Mouse (Mus musculus): ENCODE data around the gene Fbxo4.
A peak's percentile ranks its signal among the peaks of the same experiment; 100 is the strongest.

Fbxo4 gene

DNA sequence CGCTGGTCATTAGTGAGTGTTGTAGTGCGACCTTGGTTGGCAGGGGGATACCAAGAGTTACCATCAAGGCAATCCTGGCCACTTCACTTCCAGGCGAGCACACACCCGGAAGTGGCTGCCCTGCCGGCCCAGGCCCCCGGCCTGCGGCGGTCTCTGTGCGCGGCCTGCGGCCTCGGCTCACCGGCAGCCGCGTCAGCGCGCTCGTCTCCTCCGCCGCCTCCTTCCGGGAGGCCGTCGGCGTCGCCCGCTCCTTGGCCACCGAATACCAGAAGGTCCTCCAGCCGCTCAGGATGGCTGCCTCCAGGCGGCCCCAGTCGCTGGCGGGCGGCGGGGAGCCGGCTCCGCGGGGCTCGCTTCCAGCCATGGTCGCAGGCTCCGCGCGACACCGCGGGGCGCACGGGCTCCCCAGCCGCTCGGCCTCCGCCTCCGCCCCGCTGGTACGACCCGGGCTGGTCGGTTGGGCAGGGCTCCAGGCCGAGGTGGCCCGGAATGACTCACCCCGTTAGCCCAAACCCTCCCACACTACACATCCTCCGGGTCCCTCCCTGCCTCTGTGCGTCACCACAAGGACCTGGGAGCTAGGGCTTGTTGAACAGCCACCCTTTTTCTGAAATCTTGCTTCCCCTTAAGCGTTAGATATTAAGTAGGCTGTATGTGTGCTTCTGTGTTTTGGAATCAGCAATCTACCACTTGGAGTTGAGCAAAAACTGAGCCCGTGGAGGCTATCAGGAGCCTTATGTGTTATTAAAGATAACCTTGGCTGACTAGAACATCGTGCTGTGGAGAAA lies at the start of gene Fbxo4:
Fbxo4 (minus strand) TSS at position 513 of the 788 bp plus-strand sequence.
- DNase-seq, result peak; percentile 71

DNA sequence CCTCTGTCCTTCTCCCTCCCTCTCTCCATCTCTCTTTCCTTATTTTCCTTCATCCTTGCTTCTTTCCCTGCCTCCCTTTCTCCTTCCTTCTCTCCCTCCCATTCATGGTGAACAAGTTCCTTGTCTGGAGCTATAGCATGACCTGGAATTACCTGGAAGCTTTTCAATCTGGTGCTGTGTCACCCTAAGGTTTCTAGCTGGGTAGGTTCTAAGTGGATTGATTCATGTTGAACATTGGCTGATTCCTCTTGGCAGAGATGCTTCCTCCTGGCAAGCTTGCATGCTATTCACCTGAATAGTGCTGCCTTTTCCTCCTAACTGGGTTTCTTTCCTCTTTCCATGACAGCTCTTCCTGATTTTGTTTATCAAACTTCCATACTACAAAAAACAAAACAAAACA lies 49.6 kb upstream of the Fbxo4 start:
- no peak for DNase-seq

DNA sequence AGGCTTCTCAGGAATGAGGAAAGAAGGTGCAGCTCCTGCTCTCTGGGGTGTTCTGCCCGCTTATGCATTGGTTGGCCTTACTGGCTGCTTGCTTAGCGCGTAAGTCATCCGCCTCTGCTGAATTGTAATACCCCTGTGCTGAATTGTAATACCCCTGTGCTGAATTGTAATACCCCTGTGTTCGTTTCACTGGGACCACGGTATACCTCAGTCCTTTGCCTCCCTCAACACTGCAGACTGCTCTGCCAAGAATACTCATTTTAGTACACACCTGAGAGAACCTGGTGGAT lies 49.0 kb upstream of the Fbxo4 start:
- no peak for DNase-seq

DNA sequence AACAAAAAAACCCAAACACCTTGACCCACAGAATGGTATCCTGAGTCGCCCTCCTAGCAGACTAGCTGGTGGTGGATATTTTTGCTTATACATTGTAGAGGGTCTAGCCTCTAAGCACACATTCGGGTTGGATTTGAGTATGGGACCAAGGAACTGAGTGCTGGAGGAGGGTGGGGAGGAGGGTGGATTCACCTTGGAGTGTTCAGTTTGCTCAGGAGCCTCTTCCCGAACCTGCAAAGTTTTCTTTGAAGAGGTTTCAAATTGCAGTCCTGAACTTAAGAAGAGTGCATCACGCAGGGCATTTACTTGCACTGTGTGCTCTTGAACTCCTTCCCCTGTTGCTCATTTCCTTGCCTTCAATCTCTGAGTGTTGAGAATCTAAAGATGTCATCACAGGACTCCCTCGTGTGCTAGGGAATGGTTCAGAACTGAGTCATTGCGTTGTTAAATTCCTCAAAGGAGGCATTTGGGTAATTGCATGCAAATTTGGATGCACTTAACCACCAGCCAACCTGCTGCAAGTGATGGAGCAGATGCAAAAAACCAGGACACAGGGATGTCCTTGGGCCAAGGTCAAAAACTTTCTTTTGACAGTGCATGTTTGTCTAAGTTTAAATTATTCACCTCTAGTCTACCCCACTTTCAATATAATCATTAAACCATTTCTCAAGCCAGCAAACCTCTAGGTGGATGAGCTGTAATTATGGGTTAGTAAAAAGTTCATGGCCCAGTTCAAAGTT lies 48.5 kb upstream of the Fbxo4 start:
- DNase-seq, result no peak

DNA sequence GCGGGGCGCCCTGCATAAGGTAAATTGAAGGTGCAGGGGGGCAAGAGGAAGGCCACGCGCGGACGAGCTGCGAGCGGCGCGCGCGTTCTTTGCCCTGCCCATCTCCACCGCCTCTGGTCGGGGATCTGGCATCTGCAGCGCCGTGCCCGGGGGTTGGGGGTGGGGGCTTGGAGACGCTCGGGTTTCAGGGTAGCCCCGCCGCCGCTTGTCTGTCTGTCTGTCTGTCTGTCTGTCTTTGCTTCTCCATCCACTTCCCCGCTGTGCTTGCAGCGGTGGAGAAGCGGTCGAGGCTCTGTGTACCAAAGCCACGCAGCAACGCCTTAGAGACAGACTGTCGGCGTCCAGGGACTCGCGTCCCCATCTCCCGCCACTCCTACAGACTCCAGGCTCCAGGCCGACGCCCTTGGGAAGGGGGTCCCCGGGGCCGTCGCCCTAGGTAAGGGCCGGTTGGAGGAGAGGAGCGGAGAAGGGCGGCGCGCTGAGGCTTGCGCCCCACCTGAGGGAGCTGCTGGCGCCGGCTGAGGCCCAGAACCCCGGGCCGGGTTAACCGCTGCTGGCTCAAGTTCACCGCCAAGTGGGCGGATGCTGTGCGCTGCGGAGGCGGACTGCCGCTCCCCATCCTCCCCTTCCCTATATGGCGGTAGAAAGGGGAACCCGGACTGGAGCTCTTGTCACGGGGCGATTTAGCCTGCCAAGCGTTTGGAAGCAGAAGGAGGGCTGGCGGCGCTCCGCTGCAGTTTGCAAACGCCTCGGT lies 47.6 kb upstream of the Fbxo4 start:
- DNase-seq, result peak; percentile 73

DNA sequence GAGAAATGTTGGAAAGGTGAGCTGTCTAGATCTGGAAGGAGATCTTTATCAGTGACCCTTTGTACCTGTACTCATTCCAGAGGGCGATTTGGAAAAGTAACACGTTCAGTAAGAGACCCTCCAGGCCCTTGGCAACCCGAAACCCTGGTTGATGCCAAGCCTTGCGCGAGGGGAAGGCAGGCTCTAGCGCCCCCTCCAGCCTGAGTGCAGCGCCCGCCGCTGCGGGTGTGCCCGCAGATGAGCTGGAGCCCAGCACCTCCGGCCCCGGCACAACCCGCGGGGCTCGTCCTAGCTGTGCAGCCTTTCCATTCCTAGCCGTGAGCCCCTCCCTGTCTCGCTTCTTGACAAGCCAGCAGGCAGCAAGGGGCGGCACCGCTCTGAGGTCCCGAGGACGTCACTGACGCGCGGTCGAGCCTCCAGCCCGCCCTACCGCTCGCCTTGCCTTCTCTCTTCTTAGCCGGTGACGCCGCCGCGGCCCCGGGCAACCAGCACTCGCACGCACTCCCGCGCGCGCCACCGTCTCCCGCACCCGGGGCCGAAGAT lies 46.9 kb upstream of the Fbxo4 start, which contains the start of gene Oxct1:
Oxct1 (plus strand) TSS at position 153 of the 543 bp plus-strand sequence.
- DNase-seq, result peak; percentile 89

DNA sequence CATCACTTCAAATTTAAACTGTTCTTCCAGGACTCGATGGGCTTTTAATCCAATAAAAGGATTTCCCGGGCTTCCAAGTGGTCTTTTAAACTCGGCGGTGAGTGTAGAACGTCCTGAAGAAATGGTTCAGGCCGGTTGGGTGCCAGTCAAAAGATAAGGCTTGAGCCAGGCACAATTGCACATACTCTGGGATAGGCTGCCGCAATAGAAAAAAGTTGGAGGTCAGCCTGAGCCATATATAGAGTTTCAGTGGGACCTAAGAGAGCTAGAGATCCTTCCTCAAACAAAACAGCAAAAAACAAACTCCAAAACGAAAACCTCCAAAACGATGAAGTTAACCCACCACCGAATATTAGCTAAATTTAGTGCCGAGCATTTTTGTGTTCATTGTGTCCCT lies 46.1 kb upstream of the Fbxo4 start:
- DNase-seq, result no peak

DNA sequence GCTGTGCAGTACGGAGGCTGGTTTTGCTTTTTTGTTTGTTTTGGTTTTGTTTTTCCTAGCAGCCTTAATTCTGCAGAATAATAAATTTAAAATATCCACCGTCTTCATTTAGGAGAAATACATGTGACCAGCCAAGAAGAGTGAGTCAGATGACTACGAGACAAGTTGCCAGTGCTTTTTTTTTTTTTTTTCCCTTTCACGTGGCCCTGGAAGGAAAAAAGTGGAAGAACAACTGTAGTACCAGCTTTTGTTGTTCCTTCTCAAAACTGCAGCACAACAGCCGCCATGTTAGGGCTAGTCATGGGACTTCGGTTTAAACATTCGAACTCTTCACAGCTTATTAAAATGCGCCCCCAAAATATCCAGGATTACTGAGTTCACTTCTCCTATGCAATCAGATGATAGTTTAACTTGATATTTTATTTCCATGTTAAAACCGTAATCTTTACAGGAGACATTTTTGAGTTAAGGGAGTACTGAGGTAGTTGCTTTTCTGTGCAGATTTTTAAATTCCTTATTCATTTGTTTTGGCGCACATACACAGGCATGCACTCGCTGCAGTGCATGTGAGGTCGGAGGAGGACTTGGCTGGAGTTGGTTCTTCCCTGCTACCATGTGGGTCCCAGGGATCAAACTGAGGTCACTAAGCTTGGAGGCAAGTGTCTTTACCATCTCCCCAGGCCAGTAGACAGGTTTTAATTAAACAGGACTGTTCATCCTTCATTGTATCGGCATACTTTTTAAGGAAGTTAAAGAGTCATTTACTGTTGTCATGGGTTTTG lies 45.5 kb upstream of the Fbxo4 start:
- DNase-seq, result no peak

DNA sequence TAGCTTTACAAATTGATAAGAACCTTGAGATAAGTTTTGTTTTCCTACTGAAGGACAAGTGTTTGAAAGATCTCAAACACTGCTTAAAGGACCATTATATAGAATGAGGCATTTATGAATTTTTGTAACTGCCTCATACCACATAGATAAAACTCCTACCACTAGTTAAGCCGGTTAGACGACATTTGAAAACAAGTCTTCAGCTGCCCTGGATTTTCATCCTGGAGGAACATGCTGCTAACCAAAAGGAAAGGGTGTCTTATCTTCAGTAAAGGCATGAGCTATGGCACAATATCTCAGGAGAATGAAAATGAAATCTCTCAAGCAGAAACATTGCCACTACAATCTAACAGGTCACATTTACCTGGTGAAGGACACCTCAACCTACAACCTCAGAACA lies 44.4 kb upstream of the Fbxo4 start:
- no peak for DNase-seq

DNA sequence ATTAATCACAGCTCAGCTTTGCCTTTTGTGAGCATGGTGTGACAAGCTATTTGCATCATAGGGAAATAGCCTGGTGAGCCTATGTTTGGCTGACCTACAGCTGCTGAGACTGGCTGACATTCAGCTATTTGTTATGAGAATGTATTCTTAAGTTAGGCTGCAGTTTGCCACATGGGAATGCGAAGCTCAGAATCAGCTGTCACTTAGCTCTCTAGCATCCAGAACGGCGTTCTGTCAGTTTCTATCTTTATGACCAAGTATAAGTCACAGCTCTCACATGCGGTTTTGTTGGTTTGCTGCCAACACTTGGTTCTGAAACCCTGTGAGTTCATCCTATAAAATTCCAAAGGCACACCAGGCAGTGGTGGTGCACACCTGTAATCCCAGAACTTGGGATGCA lies 41.3 kb upstream of the Fbxo4 start:
- DNase-seq, result peak; percentile 20

DNA sequence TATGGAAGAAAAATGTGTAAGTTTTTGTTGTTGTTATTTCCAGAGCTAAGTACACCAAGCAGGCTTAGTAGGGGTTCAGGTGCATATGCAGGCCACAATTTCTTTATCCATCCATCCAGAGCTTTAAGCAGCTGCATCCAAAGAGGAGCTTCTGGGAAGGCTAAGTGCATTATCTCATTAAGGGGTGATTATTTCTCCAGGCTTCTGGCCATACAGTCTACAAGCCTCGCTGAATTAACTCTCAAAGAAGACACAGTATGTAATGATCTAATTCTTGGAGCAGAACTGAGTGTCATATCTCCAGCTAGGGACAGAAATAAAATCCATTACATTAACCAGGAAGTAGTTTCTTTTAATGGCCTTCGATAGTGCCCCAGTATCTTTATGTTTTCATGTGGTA lies 34.5 kb upstream of the Fbxo4 start:
- no peak for DNase-seq

DNA sequence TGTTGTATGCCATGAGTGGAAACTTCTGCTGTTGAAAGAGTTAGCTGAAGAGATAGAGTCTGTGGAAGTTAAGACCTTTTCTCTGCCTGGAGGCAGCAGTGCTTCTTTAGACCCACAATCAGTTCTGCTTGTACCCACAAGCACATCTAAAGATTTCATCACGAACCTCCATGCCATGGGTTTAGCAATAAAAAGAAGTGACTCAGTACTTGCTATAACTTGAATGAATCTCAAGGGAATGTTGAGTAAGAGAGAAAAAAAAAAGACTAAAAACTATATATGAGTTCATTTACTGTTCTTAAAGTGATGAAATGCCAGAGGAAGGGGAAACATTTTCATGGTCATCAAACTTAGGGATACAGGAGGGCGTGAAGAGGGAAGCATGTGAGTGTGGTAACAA lies 21.2 kb upstream of the Fbxo4 start:
- DNase-seq, result no peak

DNA sequence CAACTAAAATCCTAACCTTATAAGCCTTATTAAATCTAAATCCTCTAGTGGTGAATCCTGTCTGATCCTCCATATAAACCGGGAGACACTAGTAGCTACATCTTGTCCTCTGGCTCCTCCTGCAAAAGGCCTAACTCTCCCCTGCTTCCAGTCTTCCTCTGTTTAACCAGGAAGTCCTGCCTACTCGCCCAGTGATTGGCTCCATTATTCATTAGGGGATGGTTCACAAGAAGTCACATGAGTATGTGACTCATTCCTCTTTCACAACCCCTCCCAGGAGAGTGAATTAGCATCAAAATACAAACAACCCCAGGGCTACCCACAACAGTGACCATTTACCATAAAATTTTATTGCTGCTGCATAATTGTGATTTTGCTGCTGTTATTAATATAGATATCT lies 19.8 kb upstream of the Fbxo4 start:
- no peak for DNase-seq

DNA sequence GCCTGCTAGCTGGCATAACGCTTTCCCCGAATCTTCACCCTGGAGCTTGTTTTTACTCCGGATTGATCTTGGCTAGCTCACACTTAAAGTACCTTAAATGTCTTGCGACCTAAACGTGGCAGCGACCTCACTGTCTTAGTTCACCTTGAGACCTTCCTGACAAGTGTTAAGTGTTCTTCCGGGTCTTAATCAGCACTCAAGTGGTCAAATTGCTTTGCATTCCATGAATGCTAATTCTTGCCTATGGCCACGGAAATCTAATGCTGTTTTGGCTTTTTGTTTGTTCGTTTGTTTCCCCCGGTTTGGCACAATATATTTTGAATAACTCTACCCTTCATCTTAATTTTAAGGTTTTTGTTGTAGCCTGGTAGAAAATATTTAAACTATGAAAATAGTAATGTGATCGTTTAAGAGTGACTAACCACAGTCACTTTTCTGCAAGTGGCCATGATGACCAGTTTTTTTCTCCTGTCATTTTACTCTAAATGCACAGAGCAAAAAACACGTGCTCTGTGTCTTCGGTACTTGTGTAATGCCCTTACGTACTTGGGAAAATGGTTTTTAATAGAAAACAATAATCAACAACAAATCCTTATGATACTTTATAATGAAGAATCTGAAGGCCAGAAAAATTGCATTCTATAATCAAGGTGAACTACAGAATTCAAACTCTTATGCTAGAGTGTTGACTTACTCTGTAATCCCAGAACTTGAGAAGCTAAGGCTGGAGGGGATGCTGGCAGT lies 17.1 kb upstream of the Fbxo4 start:
- DNase-seq, result no peak

DNA sequence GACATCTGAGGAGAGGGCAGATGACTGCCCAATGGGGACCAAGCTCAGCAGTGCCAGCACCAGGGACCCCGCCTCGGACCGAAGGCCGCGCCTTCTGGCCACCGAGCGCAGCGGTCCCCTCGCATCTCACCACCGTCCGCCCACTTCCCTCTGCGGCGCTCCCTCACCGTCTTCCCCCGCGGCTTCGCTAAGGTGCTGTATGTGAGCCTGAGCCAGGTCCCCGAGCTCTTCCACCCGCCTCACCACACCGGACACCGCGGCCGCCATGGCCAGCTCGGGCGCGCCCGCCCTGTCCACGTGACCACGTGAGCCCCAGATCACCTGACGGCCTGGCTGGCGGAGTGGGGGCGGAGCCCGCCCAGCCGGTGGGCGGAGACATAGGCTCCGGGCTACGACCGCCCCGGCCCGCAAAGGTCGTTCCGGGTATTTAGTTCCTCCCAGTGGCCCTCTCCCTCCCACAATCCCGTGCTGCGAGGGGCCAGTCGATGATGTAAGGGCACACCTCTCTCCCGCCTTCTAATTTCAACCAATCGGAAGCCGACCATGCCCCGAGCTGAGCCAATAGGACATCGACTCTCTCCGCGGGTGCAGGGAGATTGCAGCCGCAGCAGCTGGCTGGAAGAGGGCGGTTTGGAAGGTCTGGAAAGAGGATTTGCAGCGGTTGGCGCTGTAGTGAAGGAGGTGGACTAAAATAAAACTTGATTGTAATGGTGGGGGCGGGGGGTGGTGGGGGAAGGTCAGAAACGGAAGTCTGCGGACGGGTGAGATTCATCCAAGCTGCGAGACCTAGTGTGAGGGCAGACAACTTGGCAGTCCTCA lies 16.3 kb upstream of the Fbxo4 start, which contains the start of gene AW549877:
AW549877 (minus strand) TSS at position 297 of the 819 bp plus-strand sequence.
- peak; percentile 93 for DNase-seq

DNA sequence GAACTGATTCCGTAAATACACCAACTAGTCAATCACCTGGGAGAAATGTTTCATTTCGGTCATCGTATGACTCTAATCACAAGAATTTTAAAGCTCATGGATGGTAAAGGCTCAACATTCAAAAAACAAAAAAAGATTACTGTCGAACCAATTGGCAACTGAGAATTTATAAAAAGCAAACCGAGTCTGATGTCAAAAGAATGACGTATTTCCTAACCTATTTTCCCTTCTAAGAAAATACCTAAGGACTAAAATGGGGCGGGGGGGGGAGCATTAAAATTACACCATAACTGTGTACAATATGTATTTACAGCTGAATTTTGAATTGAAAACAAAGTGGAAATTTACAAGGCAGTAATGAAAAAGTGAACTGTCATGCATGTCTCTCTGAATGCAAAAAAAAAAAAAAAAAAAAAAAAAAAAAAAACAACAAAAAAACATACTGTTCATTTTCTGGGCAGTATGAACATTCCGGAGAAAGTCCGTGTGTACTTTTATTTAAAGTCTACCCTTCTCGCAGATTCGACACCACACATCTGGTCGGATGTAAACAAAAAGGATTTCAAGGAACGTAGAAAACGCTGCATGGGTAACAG lies 15.6 kb upstream of the Fbxo4 start:
- no peak for DNase-seq

DNA sequence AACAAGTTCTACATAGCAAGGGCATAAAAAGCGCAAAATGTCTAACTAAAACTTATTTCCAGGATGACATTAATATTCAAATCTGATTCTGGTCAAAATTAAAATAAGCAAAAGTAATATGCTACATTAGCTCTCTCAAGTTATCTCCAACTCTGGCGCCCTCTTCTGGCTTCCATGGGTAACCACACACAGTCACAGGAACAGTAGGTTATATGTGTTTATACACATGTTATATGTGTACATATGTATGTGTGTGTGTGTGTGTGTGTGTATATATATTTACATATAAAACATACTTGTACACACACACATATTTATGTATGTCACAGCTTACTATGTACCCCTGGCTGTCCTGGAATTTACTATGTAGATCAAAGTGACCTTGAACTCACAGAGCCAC lies 8.6 kb upstream of the Fbxo4 start:
- DNase-seq, result peak; percentile 60

DNA sequence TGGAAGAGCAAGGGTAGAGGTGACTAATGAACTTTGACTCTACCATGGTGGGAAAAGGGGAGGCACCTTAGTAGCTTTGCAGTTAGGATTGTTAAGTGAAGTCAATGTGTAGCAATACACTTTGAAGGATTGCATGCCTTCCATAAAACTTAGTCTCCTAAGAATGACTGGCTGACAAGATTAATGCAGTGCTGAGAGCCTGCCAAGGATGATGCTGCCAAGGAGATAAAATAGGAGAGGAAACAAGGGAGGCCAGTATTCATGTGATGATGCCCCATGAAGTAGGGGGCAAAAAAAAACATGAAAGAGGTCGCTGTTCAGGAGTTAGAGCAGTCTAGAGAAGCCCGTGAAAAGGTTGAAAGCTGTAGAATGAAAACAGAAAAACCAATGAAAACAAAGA lies 5.5 kb upstream of the Fbxo4 start:
- no peak for DNase-seq

DNA sequence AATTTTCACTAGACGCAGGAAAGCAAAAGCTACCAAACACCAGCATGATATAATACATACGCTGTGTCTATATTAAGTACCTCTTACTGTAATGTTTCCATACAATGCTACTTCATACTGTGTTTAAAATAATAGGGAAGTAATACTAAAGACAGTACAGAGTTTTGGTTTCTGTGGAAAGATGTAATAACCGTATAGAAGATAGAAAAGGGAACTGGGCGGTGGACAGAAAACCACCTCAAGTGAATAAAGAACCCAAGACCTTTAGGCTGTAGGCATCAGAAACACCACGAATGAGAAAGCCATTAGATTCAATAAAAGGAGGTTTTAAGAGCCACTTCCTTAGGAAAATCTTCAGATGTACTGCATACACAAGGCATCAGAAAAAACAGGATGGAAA lies 3.4 kb upstream of the Fbxo4 start:
- no peak for DNase-seq

DNA sequence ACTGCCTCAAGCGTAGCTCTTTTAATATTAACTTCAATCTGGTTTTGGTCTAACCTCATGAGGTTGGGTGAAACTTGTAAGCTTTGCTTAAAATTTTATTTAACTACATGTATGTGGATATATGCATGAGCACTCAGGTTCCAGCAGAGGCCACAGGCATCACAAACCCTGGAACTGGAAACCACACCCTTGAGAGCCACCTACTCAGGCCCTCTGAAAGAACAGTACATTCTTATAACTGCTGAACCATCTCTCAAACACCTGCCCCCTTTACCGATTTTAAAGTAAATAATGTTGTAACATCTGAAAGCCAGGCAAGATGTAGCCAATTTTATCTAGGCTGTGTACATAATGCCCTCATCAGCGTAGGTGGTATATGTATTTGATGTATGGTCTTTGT lies 498 bp upstream of the Fbxo4 start:
- no peak for DNase-seq

DNA sequence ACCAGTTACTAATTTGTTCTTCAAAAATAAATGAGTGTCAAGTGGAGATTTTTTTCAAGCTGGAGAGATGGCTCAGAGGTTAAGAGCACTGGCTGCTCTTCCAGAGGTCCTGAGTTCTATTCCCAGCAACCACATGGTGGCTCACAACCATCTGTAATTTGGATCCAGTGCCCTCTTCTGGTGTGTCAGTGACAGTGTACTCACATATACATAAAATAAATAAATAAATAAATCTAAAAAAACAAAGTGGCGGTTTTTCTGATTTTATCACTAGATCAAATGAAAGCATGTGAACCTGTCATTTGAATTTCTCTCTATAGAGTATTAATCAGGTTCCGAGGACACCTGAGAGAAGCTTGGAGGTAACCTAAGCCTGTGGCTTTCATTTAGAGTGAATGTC lies 1.1 kb downstream of the Fbxo4 start:
- DNase-seq, result no peak

Measured in right cerebral cortex, postnatal 4 days (tissue).